Mouse (Mus musculus) liver, embryonic 11.5 days (tissue): ENCODE data around the gene Nfib. TPM values are rescaled to one million over a fixed set of nuclear protein-coding genes. Genes with fewer than 3 reads are reported as not detected.
A peak's percentile ranks its signal among the peaks of the same experiment; 100 is the strongest.

Experiments
- ATAC-seq: fragments of 200-750 bp; cut with Nextera tagmentation; replicated peaks from 2 replicates; pipeline ENCODE4 v1.8.0; 2017; ENCODE audit warnings: moderate number of reproducible peaks, mild to moderate bottlenecking, moderate TSS enrichment, moderate library complexity; ENCODE audit not compliant: low FRiP score
- DNase-seq: peaks from one replicate; pipeline ENCODE4 v3.0.0-alpha.2; 2017; ENCODE audit warnings: low spot score
- H3K27ac ChIP-seq: fragments of 300-500 bp; sonication (generic); 2 replicates; pipeline ENCODE4 v1.5.1; 2014; ENCODE audit warnings: mild to moderate bottlenecking, low read depth, low read length, control low read depth
- H3K27me3 ChIP-seq: fragments of 300-500 bp; sonication (generic); replicated peaks from 2 replicates; pipeline ENCODE4 v1.6.1; 2014; ENCODE audit warnings: low read length, mixed read lengths; ENCODE audit not compliant: control insufficient read depth, insufficient read depth
- H3K36me3 ChIP-seq: fragments of 300-500 bp; sonication (generic); 2 replicates; pipeline ENCODE4 v1.6.1; 2014; ENCODE audit warnings: mild to moderate bottlenecking, low read length, moderate library complexity, mixed read lengths; ENCODE audit not compliant: control insufficient read depth, insufficient read depth
- H3K4me1 ChIP-seq: fragments of 300-500 bp; sonication (generic); replicated peaks from 2 replicates; pipeline ENCODE4 v1.6.1; 2014; ENCODE audit warnings: low read length, mixed read lengths; ENCODE audit not compliant: control insufficient read depth, insufficient read depth
- H3K4me2 ChIP-seq: fragments of 300-500 bp; sonication (generic); 2 replicates; pipeline ENCODE4 v1.6.1; 2014; ENCODE audit warnings: mild to moderate bottlenecking, control low read depth, moderate library complexity
- H3K4me3 ChIP-seq: fragments of 300-500 bp; sonication (generic); 2 replicates; pipeline ENCODE4 v1.5.1; 2014; ENCODE audit warnings: low read depth, low read length, control low read depth
- H3K9ac ChIP-seq: fragments of 300-500 bp; sonication (generic); 2 replicates; pipeline ENCODE4 v1.6.1; 2014; ENCODE audit warnings: low read depth, low read length, control low read depth
- H3K9me3 ChIP-seq: fragments of 300-500 bp; sonication (generic); 2 replicates; pipeline ENCODE4 v1.6.1; 2016; ENCODE audit warnings: low read length, inconsistent platforms, mixed read lengths; ENCODE audit not compliant: control insufficient read depth
- WGBS: fragments of 180-500 bp; shearing (Covaris S2); extraction: QIAGEN DNeasy Blood & Tissue Kit; methylation state at CpG from one replicate; pipeline ENCODE4 v1.1.7; 2014; 5-methylcytosine and 5-hydroxymethylcytosine counted together
- polyA plus RNA-seq: library from polyadenylated mRNA; unstranded; fragments of >200 nt; fragmentation: Nextera tagmentation; extraction: Ambion mirVana; gene quantifications from 2 replicates; pipeline ENCODE4 v1.2.1, GENCODE M21; 2014

Gene Nfib
- polyA plus RNA-seq, 1 experiment from 2014 or later, result 26.9 TPM

GRCm38 (mm10) chr4:82456323-82456713, 249.2 kb downstream of the Nfib start:
- H3K4me1 ChIP-seq, result no peaks in the 10 kb centered on the region; the same call in 1 of the 2 replicates
- H3K27me3 ChIP-seq, result no peaks in the 10 kb centered on the region
- H3K36me3 ChIP-seq, result no peaks in the 10 kb centered on the region
- no peak overlapping the region for H3K4me2 ChIP-seq
- H3K4me3 ChIP-seq, result no peak overlapping the region
- no peaks in the 10 kb centered on the region for H3K9me3 ChIP-seq
- ATAC-seq (no peak), DNase-seq (no peak)
- WGBS, result 53% methylated on average over 3 of the region's 3 CpGs
- H3K9ac ChIP-seq, result no peak overlapping the region
- H3K27ac ChIP-seq, result no peak overlapping the region

DNA sequence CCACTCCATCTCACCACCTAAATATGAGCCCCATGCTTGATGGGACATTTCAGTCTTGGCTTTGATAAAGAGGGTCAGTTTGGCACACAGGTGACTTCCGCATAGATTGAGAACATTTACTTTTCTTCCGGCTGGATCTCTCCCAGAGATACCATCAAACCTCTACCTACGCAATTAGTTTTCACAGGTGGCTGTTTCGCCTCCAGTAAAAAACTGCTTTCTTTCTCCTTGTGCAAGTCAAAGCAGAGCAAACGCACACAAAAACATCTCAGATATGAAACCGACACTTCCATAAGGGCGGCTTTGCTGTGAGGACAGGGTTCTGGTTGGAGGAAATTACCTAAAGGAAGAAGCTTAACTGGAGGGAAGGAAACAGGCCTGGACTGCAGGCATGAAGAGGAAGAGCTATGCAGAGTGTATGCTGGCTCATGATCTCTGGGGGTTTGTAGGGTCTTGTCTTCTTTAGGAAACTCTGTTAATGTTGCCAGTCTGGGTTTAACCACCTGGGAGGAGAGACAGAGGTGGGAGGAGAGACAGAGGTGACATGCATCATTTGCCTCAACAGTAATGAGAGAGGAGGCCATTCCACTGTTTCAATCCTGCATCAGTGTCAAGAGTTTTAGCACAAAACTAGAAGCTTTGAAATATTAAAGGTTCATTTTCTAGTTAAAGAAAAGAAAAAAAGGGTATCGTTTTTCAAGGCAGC, 249.8 kb downstream of the Nfib start:
- Histone ChIP-seq H3K4me1 (no peaks in the 10 kb centered on the region; the same call in 1 of the 2 replicates), H3K4me3 (no peak overlapping the region), H3K36me3 (no peaks in the 10 kb centered on the region), H3K27me3 (no peaks in the 10 kb centered on the region), H3K9me3 (no peaks in the 10 kb centered on the region), H3K4me2 (no peak overlapping the region), H3K9ac (no peak overlapping the region), H3K27ac (no peak overlapping the region)
- no peak for DNase-seq
- WGBS, result 83% methylated on average over 8 of the region's 8 CpGs
- no peak for ATAC-seq

DNA sequence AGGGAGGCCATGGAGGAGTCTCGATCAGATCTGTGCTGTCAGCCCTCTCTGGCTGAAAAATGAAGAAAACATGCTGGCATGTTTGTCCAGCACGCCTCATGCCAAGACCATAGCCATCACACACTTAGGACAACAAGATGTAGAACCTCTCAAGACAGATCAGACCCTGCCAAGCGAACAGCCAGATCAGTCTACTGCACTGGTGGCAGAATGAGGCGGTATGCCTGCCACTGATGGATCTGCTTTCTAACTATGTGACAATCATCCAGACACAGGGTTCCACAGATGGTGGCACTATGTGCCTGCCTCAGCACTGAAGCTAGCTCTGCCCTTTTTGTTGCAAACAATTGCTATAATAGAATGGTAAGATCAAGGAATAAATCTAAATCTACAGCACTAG, 250.6 kb downstream of the Nfib start:
- Histone ChIP-seq H3K27ac (no peak overlapping the region), H3K4me2 (no peak overlapping the region), H3K27me3 (no peaks in the 10 kb centered on the region), H3K9ac (no peak overlapping the region), H3K4me1 (no peaks in the 10 kb centered on the region; the same call in 1 of the 2 replicates), H3K9me3 (no peaks in the 10 kb centered on the region), H3K36me3 (no peaks in the 10 kb centered on the region), H3K4me3 (no peak overlapping the region)
- WGBS, result 82% methylated on average over 4 of the region's 4 CpGs
- ATAC-seq (no peak), DNase-seq (no peak)

GRCm38 (mm10) chr4:82453341-82453740, 252.2 kb downstream of the Nfib start:
- H3K4me3 ChIP-seq, result no peak overlapping the region
- H3K4me2 ChIP-seq, result no peak overlapping the region
- H3K9me3 ChIP-seq, result no peaks in the 10 kb centered on the region
- H3K9ac ChIP-seq, result no peak overlapping the region
- ATAC-seq, result no peak
- DNase-seq, result no peak
- no peaks in the 10 kb centered on the region for H3K36me3 ChIP-seq
- H3K27me3 ChIP-seq, result no peaks in the 10 kb centered on the region
- H3K27ac ChIP-seq, result no peak overlapping the region
- no peaks in the 10 kb centered on the region; the same call in none of the 2 replicates for H3K4me1 ChIP-seq

DNA sequence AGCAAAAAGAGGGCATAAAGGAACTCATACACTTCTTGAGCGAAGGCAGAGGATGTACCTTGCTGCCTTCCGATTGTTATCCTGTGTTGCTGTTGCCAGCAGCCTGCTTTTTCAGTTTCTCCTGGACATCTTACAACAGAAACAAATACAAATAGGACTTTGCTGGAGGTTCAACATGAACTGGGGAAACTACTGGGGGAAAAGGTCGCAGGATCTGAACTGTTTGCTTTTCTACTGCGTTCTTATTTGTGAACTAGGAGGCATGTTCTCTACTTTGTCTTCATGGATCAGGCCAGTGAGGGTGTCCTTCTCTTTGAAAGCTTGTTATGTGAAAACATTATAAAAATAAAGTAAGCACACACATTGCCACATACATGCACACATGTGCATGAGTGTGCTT, 252.6 kb downstream of the Nfib start:
- H3K4me2 ChIP-seq, result no peak overlapping the region

DNA sequence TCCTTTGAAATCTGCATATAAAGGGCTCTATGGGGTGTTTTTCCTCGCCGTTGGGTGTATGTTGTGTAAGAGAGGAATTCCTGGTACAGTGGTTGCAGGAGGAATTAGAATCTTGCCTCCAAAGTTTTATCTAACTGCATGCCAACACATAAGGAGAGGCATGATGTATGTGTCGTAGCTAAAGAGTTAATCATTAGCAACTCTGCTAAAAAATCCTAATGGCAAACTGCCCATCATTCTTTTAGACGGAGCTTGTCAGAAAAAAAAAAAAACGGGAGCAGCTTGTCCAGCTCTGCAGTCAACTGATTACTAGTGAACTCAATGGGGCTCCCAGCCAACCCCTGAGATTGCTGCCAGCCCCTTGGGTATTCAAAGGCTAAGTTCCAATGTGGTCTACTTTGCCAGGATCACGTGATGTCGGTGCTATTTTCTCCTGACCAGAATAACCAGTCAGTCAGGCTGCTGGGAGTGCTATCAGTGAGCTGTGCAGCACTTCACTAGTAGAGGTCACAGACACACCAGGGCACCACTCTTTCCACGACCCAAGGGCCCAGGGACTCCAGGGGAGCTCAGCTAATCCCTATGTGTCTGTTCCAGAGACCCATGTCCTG, 258.4 kb downstream of the Nfib start:
- Histone ChIP-seq H3K27me3 (no peaks in the 10 kb centered on the region), H3K4me2 (no peak overlapping the region), H3K36me3 (no peaks in the 10 kb centered on the region), H3K9ac (no peak overlapping the region), H3K27ac (peak overlapping the region; percentile 16; the same call in 1 of the 2 replicates), H3K4me1 (peaks cover 5% of the 10 kb centered on the region), H3K9me3 (no peaks in the 10 kb centered on the region), H3K4me3 (no peak overlapping the region)
- 34% methylated on average over 8 of the region's 8 CpGs for WGBS
- DNase-seq (no peak), ATAC-seq (no peak)

More for the DNA sequence above, 252.6 kb downstream of the Nfib start:
- 80% methylated on average over 4 of the region's 4 CpGs for WGBS
- Histone ChIP-seq H3K4me1 (no peaks in the 10 kb centered on the region; the same call in none of the 2 replicates), H3K9me3 (no peaks in the 10 kb centered on the region), H3K36me3 (no peaks in the 10 kb centered on the region), H3K27ac (no peak overlapping the region), H3K27me3 (no peaks in the 10 kb centered on the region), H3K4me3 (no peak overlapping the region), H3K9ac (no peak overlapping the region)
- ATAC-seq (no peak), DNase-seq (no peak)

DNA sequence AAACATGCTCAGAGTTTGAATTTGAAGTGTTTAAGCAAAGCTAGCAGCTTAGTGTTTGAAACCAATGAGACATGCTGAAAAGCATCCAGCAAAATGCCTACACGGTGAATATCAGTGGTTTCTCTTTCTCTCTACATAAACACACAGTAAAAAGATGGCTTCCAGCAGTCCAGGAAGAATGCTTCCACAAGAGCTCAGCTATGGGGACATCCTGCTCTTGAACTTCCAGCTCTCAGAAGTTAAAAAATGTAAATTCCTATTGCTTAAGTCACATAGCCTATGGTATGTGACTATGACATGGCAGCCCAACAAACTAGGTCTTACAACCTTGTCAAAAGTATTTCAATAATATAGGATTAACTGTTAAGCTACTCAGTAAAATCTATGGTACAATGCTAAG, 261.5 kb downstream of the Nfib start:
- Histone ChIP-seq H3K4me1 (peaks cover 5% of the 10 kb centered on the region), H3K27ac (no peak overlapping the region)
- 84% methylated on average over 1 of the region's 1 CpGs for WGBS

GRCm38 (mm10) chr4:82443441-82443840, 262.1 kb downstream of the Nfib start:
- H3K27me3 ChIP-seq, result no peaks in the 10 kb centered on the region
- ATAC-seq, result no peak
- H3K4me3 ChIP-seq, result no peak overlapping the region
- no peaks in the 10 kb centered on the region for H3K9me3 ChIP-seq
- no peak overlapping the region for H3K9ac ChIP-seq
- H3K4me2 ChIP-seq, result no peak overlapping the region
- H3K4me1 ChIP-seq, result peaks cover 5% of the 10 kb centered on the region
- DNase-seq, result no peak
- H3K36me3 ChIP-seq, result no peaks in the 10 kb centered on the region
- no peak overlapping the region for H3K27ac ChIP-seq
- WGBS, result 83% methylated on average over 5 of the region's 5 CpGs

More for the DNA sequence above, 261.5 kb downstream of the Nfib start:
- no peaks in the 10 kb centered on the region for H3K27me3 ChIP-seq
- H3K4me3 ChIP-seq, result no peak overlapping the region
- H3K36me3 ChIP-seq, result no peaks in the 10 kb centered on the region
- no peak overlapping the region for H3K9ac ChIP-seq
- H3K4me2 ChIP-seq, result no peak overlapping the region
- no peaks in the 10 kb centered on the region for H3K9me3 ChIP-seq
- DNase-seq (no peak), ATAC-seq (no peak)

GRCm38 (mm10) chr4:82443003-82443402, 262.5 kb downstream of the Nfib start:
- 68% methylated on average over 5 of the region's 5 CpGs for WGBS

More at GRCm38 (mm10) chr4:82443003-82443402, 262.5 kb downstream of the Nfib start:
- DNase-seq (no peak), ATAC-seq (no peak)
- peaks cover 5% of the 10 kb centered on the region for H3K4me1 ChIP-seq
- no peak overlapping the region for H3K27ac ChIP-seq
- H3K36me3 ChIP-seq, result no peaks in the 10 kb centered on the region
- H3K9me3 ChIP-seq, result no peaks in the 10 kb centered on the region
- no peak overlapping the region for H3K9ac ChIP-seq
- no peak overlapping the region for H3K4me2 ChIP-seq
- H3K4me3 ChIP-seq, result no peak overlapping the region
- H3K27me3 ChIP-seq, result no peaks in the 10 kb centered on the region
